Mouse (Mus musculus) ES-E14 (cell line): ENCODE data around the gene Fam180a. TPM values are rescaled to one million over a fixed set of nuclear protein-coding genes. Genes with fewer than 3 reads are reported as not detected.

Experiments used
- DNase-seq: peaks from one replicate; pipeline ENCODE4 v3.0.0-alpha.2; 2013; ENCODE audit warnings: low read depth, low spot score
- H3K27ac ChIP-seq: 2 replicates; pipeline ENCODE4 v1.5.1; 2012; ENCODE audit warnings: low read depth, mild to moderate bottlenecking, low read length, moderate library complexity, mixed read lengths; ENCODE audit not compliant: poor library complexity, insufficient read depth, severe bottlenecking
- H3K36me3 ChIP-seq: 2 replicates; pipeline ENCODE4 v1.6.1; 2012; ENCODE audit warnings: mild to moderate bottlenecking, low read length, moderate library complexity, mixed read lengths; ENCODE audit not compliant: control insufficient read depth, poor library complexity, insufficient read depth, severe bottlenecking
- H3K4me1 ChIP-seq, 2 experiments: fragments of 150-350 bp in 1 of 2; sonication (generic) in 1 of 2; 2 replicates each; pipeline ENCODE4 v1.6.1; 2012; ENCODE audit warnings: low read length in 2 of 2, mild to moderate bottlenecking in 1 of 2, mixed read lengths in 1 of 2; ENCODE audit not compliant: control insufficient read depth in 2 of 2, insufficient read depth in 2 of 2, poor library complexity in 1 of 2
- H3K4me3 ChIP-seq, 2 experiments: fragments of 150-350 bp in 1 of 2; sonication (generic) in 1 of 2; 2 replicates each; pipeline ENCODE4 v1.5.1; 2012; ENCODE audit warnings: low read length in 2 of 2, low read depth in 1 of 2, mild to moderate bottlenecking in 1 of 2, mixed read lengths in 1 of 2; ENCODE audit not compliant: insufficient read depth in 1 of 2, poor library complexity in 1 of 2, severe bottlenecking in 1 of 2
- H3K9ac ChIP-seq: 2 replicates; pipeline ENCODE4 v1.6.1; 2012; ENCODE audit warnings: low read depth, mild to moderate bottlenecking, low read length, mixed read lengths; ENCODE audit not compliant: poor library complexity, insufficient read depth, severe bottlenecking
- H3K9me3 ChIP-seq: fragments of 150-350 bp; sonication (generic); 2 replicates; pipeline ENCODE4 v1.6.1; 2012; ENCODE audit warnings: low read depth, mild to moderate bottlenecking, low read length; ENCODE audit not compliant: control insufficient read depth, insufficient read depth
- CHD2 ChIP-seq: IDR thresholded peaks from 2 replicates; pipeline ENCODE4 v1.6.1; 2014; ENCODE audit warnings: mild to moderate bottlenecking, low read depth, low read length, inconsistent platforms
- HCFC1 ChIP-seq: IDR thresholded peaks from 2 replicates; pipeline ENCODE4 v1.6.1; 2012; ENCODE audit warnings: low read length, inconsistent platforms, borderline replicate concordance; ENCODE audit not compliant: insufficient read depth
- MAFK ChIP-seq: IDR thresholded peaks from 2 replicates; pipeline ENCODE4 v1.6.1; 2014; ENCODE audit warnings: mild to moderate bottlenecking, low read depth, low read length, inconsistent platforms; ENCODE audit not compliant: insufficient read depth
- ZC3H11A ChIP-seq: IDR thresholded peaks from 2 replicates; pipeline ENCODE4 v1.6.1; 2012; ENCODE audit warnings: low read depth, mild to moderate bottlenecking, inconsistent platforms, low read length, borderline replicate concordance
- ZNF384 ChIP-seq: IDR thresholded peaks from 2 replicates; pipeline ENCODE4 v1.6.1; 2012; ENCODE audit warnings: low read depth, low read length, inconsistent platforms
- in situ Hi-C, 2 experiments: fragments of 600-800 bp; cut with MboI; formaldehyde crosslinking; loops; one replicate each; pipeline ENCODE4 v1.15.1; 2025; ENCODE audit warnings: low sequenced_read_pairs in 2 of 2, inconsistent platforms in 1 of 2; ENCODE audit not compliant: unreplicated experiment in 2 of 2
- total RNA-seq: library from RNA; depleted of rRNA; stranded (reverse); fragments of 300-350 nt; gene quantifications from 2 replicates; pipeline ENCODE4 v1.2.3, GENCODE M21; 2012; rRNA removed

Gene Fam180a
- total RNA-seq, 1 experiment: 0.13 TPM

DNA sequence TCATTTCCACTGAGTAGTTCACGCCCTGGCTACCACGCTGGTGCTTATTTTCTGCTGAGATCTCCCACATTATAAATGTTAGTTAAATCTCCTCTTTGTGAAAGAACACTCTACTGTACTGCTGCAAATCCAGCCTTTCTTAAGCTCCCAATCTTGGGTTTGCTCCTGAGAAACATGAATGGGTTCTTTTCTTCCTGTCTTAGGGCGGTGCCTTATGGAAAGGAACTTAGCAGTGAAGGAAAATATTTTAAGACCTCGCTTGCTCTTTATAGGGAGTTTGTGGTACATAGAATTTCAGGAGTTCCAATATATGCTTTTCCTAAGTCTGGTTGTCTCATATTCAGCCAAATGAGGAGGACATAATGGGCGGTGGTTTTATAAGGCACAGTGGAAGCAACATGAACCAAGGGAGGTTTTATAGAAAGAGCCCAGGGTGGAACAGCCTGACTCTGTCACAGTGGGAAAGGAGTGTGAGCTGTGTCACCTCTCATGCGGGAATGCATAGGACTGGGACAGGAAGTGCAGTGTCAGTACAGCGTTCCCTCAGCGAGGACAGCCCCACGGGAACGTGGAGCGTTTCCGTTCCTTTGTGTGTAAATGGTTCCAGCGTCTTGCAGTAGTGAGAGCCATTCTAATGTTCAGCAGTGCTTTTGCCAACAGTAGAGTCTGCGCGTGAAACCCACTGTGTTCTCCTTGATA, 60.2 kb downstream of the Fam180a start:
- no peak for TF ChIP-seq MAFK
- TF ChIP-seq HCFC1: no peak
- TF ChIP-seq ZNF384: no peak
- no peak for TF ChIP-seq CHD2
- no peak for TF ChIP-seq ZC3H11A
- no peak overlapping the region for H3K4me3 ChIP-seq
- H3K9me3 ChIP-seq: no peaks in the 10 kb centered on the region
- in situ Hi-C loops: no loop called here
- no peak for DNase-seq
- H3K9ac ChIP-seq: no peak overlapping the region
- H3K4me1 ChIP-seq: peaks cover 2 to 8% of the 10 kb centered on the region in 2 experiments; a peak in 1 of 4 replicates
- H3K36me3 ChIP-seq: peaks cover 3% of the 10 kb centered on the region
- no peak overlapping the region for H3K27ac ChIP-seq

Other genes with a start within 250 kb of the Fam180a start
- gene Cnot4, start 192.4 kb downstream of the Fam180a start, total RNA-seq: 16.9 and 18.8 TPM in 2 replicates
- 108 and 117 TPM in 2 replicates for gene Nup205, start 148.7 kb downstream of the Fam180a start, total RNA-seq
- 1.5 and 1.7 TPM in 2 replicates for gene Slc13a4, start 18.0 kb downstream of the Fam180a start, total RNA-seq
- 62.1 and 90.0 TPM in 2 replicates for gene Mtpn, start 213.7 kb upstream of the Fam180a start, total RNA-seq